Mouse (Mus musculus) MEL (cell line): ENCODE results near the gene Sdr39u1.

Source experiments
- GATA1 ChIP-seq: IDR thresholded peaks from 2 replicates; pipeline ENCODE4 v1.6.1; 2011; ENCODE audit warnings: low read depth, low read length, improper control_type of control experiment
- MAX ChIP-seq: IDR thresholded peaks from 2 replicates; pipeline ENCODE4 v1.6.1; 2011; ENCODE audit warnings: low read length, improper control_type of control experiment
- POLR2A ChIP-seq, 2 experiments: IDR thresholded peaks; 2 replicates each; pipeline ENCODE4 v1.6.1; 2011 to 2012; ENCODE audit warnings: low read length in 2 of 2, mild to moderate bottlenecking in 2 of 2, control low read depth in 1 of 2, improper control_type of control experiment in 1 of 2, low read depth in 1 of 2, moderate library complexity in 1 of 2; ENCODE audit not compliant: control insufficient read depth in 1 of 2, insufficient read depth in 1 of 2, poor library complexity in 1 of 2

DNA sequence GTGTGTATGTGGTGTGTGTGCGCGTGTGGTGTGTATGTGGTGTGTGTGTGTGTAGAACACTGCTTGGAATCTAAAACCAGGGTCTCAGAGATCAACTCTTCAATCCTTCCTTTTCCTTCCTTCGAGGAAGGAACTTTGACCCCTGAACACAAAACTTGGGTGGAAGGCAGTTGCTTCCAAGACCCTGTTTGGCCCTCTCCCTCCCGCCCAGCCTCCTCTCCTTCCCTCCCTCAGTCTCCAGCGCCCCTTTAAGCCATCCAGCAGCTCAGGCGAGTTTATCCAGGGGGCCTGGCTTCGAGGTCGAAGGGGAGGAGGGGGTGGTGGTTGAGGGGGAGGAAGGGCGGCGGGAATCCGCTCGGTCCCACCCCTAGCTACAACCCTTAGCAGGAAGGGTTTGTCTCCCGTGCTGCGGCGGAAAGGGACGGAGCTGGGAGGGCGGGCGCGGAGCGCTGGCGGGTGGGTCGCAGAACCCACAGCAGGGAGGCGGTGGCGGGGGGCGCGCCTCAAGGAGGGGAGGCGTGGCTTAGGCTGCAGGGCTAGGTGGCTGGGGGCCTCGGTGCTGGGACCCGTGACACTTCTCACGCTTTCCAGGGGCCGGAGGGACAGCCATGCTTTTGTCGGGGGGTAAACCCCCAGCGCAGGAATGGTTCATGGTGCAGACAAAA is 46.3 kb downstream of the Sdr39u1 start, which contains the start of gene Nynrin:
- TF ChIP-seq POLR2A (IDR thresholded peaks at IDR 0.05; ENCODE audit: control insufficient read depth in 1 of 2, insufficient read depth in 1 of 2, low read depth in 1 of 2, low read length in 2 of 2, poor library complexity in 1 of 2): no peak
- TF ChIP-seq MAX: no peak
- TF ChIP-seq GATA1: no peak
